Mouse (Mus musculus): ENCODE data around the gene Zc2hc1b. TPM values are rescaled to one million over a fixed set of nuclear protein-coding genes. Genes with fewer than 3 reads are reported as not detected.
"Not testable (repeated sequence)": the region's sequence is repeated elsewhere in the genome, so short reads cannot be mapped to it uniquely, and the experiment has no call there.

Zc2hc1b gene
- polyA plus RNA-seq, 1 experiment from 2014 or later = not detected

DNA sequence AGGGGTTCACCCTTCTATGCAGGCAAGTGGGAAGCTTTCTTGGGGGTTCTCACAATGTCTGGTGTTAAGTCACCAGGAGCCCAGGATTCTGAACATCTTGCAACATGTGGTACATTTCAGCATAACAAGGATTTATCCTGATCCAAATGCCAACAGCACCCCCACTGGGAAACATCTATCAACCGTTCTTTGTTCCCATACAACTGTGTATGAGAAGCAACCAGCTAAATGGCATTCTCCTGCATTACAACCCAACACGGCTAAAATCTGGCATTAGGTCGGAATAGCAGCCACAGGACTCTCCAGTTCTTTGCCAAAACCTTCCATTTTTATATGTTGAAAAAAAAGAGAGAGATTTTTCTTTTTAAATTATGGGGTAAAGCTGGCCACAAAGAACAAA is 31.7 kb upstream of the Zc2hc1b start:
- WGBS = 82% methylated on average over 3 of the region's 3 CpGs
- no peak overlapping the region for H3K9ac ChIP-seq (ENCODE audit: low read length)

DNA sequence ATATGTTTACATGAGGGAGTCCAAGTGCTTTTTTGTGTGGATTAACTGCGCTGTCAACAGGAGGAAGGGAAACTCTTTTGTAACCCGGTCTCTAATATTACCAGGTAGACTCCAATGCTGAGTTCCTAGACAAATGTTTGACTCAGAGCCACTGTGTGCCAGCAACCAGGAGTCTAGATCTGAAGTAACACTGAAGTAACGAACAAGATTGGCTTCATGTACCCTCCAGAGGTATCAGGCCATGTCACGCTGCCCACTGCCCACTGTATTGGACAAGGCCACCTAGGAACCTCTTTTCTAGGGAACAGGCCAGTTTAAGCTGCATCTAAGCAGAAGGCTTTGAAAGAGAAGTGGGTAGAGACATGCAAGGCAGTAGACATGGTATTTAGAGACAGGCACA is 31.2 kb upstream of the Zc2hc1b start:
- H3K4me3 ChIP-seq (ENCODE audit: low read depth, low read length) = no peak overlapping the region
- H3K36me3 ChIP-seq (ENCODE audit: control insufficient read depth, insufficient read depth, low read length) = no peaks in the 10 kb centered on the region
- no peak overlapping the region for H3K27ac ChIP-seq (replicated peaks; ENCODE audit: low read depth, low read length)
- ATAC-seq (ENCODE audit: insufficient number of reproducible peaks, low FRiP score, low TSS enrichment, low read depth) (no peak), DNase-seq (ENCODE audit: low spot score) (no peak)
- WGBS = 89% methylated on average over 4 of the region's 4 CpGs
- no peaks in the 10 kb centered on the region for H3K4me1 ChIP-seq (ENCODE audit: control insufficient read depth, insufficient read depth, low read length)
- no peak overlapping the region for H3K9ac ChIP-seq (ENCODE audit: low read length)
- H3K4me2 ChIP-seq (ENCODE audit: low read depth, severe bottlenecking) = no peak overlapping the region
- H3K9me3 ChIP-seq (ENCODE audit: control insufficient read depth, low read length) = no peaks in the 10 kb centered on the region
- no peaks in the 10 kb centered on the region for H3K27me3 ChIP-seq (ENCODE audit: control insufficient read depth, insufficient read depth, low read length)

More for the DNA sequence above, 31.7 kb upstream of the Zc2hc1b start:
- Histone ChIP-seq H3K27ac (replicated peaks; ENCODE audit: low read depth, low read length) (no peak overlapping the region), H3K9me3 (ENCODE audit: control insufficient read depth, low read length) (no peaks in the 10 kb centered on the region), H3K4me2 (ENCODE audit: low read depth, severe bottlenecking) (no peak overlapping the region), H3K4me3 (ENCODE audit: low read depth, low read length) (no peak overlapping the region), H3K4me1 (ENCODE audit: control insufficient read depth, insufficient read depth, low read length) (no peaks in the 10 kb centered on the region), H3K36me3 (ENCODE audit: control insufficient read depth, insufficient read depth, low read length) (no peaks in the 10 kb centered on the region), H3K27me3 (ENCODE audit: control insufficient read depth, insufficient read depth, low read length) (no peaks in the 10 kb centered on the region)
- DNase-seq (ENCODE audit: low spot score) (no peak), ATAC-seq (ENCODE audit: insufficient number of reproducible peaks, low FRiP score, low TSS enrichment, low read depth) (no peak)

DNA sequence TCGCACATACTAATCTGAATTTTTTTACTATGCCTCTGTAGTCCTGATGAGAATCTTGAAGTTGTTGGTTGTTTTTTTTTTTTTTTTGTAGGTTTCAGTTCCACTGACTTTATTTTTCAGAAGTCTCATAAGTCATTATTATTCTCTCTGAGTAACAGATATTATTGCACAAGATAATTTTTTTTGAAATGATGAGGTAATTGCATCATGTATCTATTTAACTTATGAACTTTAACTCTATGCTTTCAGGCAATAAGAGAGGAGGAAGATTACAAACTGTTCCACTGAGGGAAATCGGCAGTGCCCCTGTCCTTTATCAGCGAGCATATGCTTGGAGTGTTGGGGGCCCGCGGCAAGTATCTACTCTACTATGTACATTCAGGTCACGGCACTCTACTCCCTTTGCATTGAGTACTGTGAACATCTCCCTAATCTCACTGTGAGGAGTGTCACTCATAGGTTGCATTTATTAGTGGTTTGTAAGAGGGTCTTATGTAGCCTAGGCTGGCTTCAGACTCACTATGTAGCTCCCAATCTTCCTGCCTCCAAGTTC is 24.0 kb upstream of the Zc2hc1b start:
- no peaks in the 10 kb centered on the region for H3K36me3 ChIP-seq (ENCODE audit: control insufficient read depth, insufficient read depth, low read length)

DNA sequence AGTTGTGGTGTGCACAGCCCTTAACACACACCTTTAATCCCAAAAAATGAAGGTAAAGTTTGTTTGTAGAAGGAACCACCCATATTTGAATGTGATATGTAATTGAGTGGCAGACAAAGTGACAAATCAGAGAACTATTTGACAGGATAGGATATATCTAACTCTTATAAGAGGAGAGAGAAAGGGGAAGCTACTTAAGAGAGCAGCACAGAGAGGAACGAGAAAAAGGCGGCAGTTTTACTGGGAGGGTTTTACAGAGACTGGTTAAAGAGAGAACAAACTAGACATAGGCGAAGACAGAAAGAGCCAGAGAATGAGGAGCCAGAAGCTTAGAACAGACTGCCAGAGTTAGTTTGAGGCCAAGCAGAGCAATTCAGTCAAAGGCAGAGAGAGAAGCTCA is 23.0 kb upstream of the Zc2hc1b start:
- Histone ChIP-seq H3K9ac (ENCODE audit: low read length) (no peak overlapping the region), H3K36me3 (ENCODE audit: control insufficient read depth, insufficient read depth, low read length) (no peaks in the 10 kb centered on the region), H3K27me3 (ENCODE audit: control insufficient read depth, insufficient read depth, low read length) (no peaks in the 10 kb centered on the region), H3K9me3 (ENCODE audit: control insufficient read depth, low read length) (no peaks in the 10 kb centered on the region), H3K4me3 (ENCODE audit: low read depth, low read length) (no peak overlapping the region), H3K4me1 (ENCODE audit: control insufficient read depth, insufficient read depth, low read length) (no peaks in the 10 kb centered on the region), H3K27ac (replicated peaks; ENCODE audit: low read depth, low read length) (no peak overlapping the region), H3K4me2 (ENCODE audit: low read depth, severe bottlenecking) (no peak overlapping the region)
- 97% methylated on average over 3 of the region's 3 CpGs for WGBS
- no peak for DNase-seq (ENCODE audit: low spot score)
- no peak for ATAC-seq (ENCODE audit: insufficient number of reproducible peaks, low FRiP score, low TSS enrichment, low read depth)

More for the DNA sequence above, 24.0 kb upstream of the Zc2hc1b start:
- Histone ChIP-seq H3K9ac (ENCODE audit: low read length) (no peak overlapping the region), H3K4me2 (ENCODE audit: low read depth, severe bottlenecking) (no peak overlapping the region), H3K9me3 (ENCODE audit: control insufficient read depth, low read length) (no peaks in the 10 kb centered on the region), H3K4me1 (ENCODE audit: control insufficient read depth, insufficient read depth, low read length) (no peaks in the 10 kb centered on the region), H3K27me3 (ENCODE audit: control insufficient read depth, insufficient read depth, low read length) (no peaks in the 10 kb centered on the region), H3K4me3 (ENCODE audit: low read depth, low read length) (no peak overlapping the region), H3K27ac (replicated peaks; ENCODE audit: low read depth, low read length) (no peak overlapping the region)
- no peak for DNase-seq (ENCODE audit: low spot score)
- no peak for ATAC-seq (ENCODE audit: insufficient number of reproducible peaks, low FRiP score, low TSS enrichment, low read depth)
- 96% methylated on average over 6 of the region's 6 CpGs for WGBS

DNA sequence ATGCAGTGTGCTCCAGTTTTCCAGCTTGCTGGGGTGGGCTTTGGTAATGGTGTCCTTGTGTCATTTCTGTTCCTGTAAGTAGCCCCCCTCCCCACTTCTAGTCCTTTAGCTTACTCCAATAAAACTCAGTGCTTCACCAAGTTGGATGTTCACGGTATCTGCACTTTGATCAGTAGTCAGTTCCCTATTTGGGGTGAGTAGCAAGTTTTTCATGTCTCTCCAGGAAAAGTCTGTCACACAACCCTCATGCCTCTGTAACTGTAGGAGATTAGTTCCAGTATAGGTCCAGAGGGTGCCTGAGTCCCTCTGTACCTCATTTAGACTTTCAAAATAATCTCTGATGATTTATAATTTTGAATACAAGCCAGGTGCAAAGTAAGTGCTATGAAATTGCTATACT is 21.4 kb upstream of the Zc2hc1b start:
- ATAC-seq (ENCODE audit: insufficient number of reproducible peaks, low FRiP score, low TSS enrichment, low read depth) = no peak
- 78% methylated on average over 1 of the region's 1 CpGs for WGBS
- no peaks in the 10 kb centered on the region for H3K9me3 ChIP-seq (ENCODE audit: control insufficient read depth, low read length)
- no peak for DNase-seq (ENCODE audit: low spot score)
- no peaks in the 10 kb centered on the region for H3K27me3 ChIP-seq (ENCODE audit: control insufficient read depth, insufficient read depth, low read length)
- H3K4me1 ChIP-seq (ENCODE audit: control insufficient read depth, insufficient read depth, low read length) = no peaks in the 10 kb centered on the region
- H3K9ac ChIP-seq (ENCODE audit: low read length) = no peak overlapping the region
- no peak overlapping the region for H3K27ac ChIP-seq (replicated peaks; ENCODE audit: low read depth, low read length)
- H3K4me3 ChIP-seq (ENCODE audit: low read depth, low read length) = no peak overlapping the region
- no peaks in the 10 kb centered on the region for H3K36me3 ChIP-seq (ENCODE audit: control insufficient read depth, insufficient read depth, low read length)
- H3K4me2 ChIP-seq (ENCODE audit: low read depth, severe bottlenecking) = no peak overlapping the region

DNA sequence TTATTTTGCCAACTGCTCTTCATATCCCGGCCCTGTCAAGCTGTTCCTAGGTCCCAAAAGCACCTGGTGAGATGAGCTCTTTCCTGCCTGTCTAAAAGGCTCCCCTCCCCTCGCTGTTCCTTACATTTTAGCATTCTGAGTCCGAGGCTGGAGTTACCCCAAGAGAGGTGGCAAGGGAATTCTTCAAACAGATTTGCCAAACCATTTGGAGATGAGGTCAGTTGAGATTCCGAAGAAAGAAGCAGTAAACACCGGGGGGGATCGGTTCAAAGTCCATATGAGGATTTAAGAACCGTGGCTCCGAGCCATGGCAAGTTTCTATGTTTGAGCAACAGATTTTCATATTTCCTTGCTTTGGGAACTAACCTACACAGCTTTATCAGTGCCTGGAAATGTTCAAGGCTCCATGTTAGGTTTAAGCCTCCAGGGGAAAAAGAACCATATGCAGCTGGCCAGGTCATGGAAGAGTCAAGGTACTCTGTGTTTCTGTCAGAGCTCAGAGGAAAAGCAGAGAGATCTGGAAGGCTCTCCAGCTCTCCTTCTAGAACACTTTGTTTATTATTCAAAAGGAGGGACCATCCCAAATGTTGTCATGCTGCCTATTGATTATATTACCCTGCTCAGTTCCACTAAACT is 19.2 kb upstream of the Zc2hc1b start:
- H3K4me2 ChIP-seq (ENCODE audit: low read depth, severe bottlenecking) = no peak overlapping the region
- WGBS = 76% methylated on average over 8 of the region's 8 CpGs

DNA sequence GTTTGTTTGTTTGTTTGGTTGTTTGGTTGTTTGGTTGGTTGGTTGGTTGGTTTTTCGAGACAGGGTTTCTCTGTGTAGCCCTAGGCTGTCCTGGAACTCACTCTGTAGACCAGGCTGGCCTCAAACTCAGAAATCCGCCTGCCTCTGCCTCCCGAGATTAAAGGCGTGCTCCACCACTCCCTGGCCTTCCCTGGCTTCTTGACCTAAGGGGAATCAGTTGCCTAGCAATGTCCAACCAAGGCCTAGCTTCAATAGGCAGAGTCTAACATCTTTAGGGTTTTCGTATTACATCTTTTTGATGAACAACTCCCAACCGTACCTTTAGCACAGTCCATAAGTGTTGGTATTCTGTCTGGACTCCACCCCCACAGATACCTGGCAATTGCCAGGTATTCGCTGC is 15.7 kb upstream of the Zc2hc1b start:
- DNase-seq (ENCODE audit: low spot score); H3K4me1 ChIP-seq (ENCODE audit: control insufficient read depth, insufficient read depth, low read length); H3K36me3 ChIP-seq (ENCODE audit: control insufficient read depth, insufficient read depth, low read length); H3K27ac ChIP-seq (replicated peaks; ENCODE audit: low read depth, low read length); H3K9ac ChIP-seq (ENCODE audit: low read length); H3K27me3 ChIP-seq (ENCODE audit: control insufficient read depth, insufficient read depth, low read length); H3K9me3 ChIP-seq (ENCODE audit: control insufficient read depth, low read length): not testable (repeated sequence)
- peak overlapping the region; percentile 74 for H3K4me3 ChIP-seq (ENCODE audit: low read depth, low read length)
- ATAC-seq (ENCODE audit: insufficient number of reproducible peaks, low FRiP score, low TSS enrichment, low read depth) = 0 out of 2 replicates have a peak, but pooled peaks have one; percentile 18
- peak overlapping the region; percentile 68 for H3K4me2 ChIP-seq (ENCODE audit: low read depth, severe bottlenecking)
- 89% methylated on average over 7 of the region's 7 CpGs for WGBS

More for the DNA sequence above, 19.2 kb upstream of the Zc2hc1b start:
- H3K9ac ChIP-seq (ENCODE audit: low read length) = no peak overlapping the region
- no peaks in the 10 kb centered on the region for H3K36me3 ChIP-seq (ENCODE audit: control insufficient read depth, insufficient read depth, low read length)
- ATAC-seq (ENCODE audit: insufficient number of reproducible peaks, low FRiP score, low TSS enrichment, low read depth) (no peak), DNase-seq (ENCODE audit: low spot score) (no peak)
- no peak overlapping the region for H3K27ac ChIP-seq (replicated peaks; ENCODE audit: low read depth, low read length)
- no peaks in the 10 kb centered on the region for H3K27me3 ChIP-seq (ENCODE audit: control insufficient read depth, insufficient read depth, low read length)
- 0 out of 2 replicates have a peak, but pooled peaks cover 4% of the 10 kb centered on the region for H3K4me1 ChIP-seq (ENCODE audit: control insufficient read depth, insufficient read depth, low read length)
- H3K9me3 ChIP-seq (ENCODE audit: control insufficient read depth, low read length) = no peaks in the 10 kb centered on the region
- no peak overlapping the region for H3K4me3 ChIP-seq (ENCODE audit: low read depth, low read length)

DNA sequence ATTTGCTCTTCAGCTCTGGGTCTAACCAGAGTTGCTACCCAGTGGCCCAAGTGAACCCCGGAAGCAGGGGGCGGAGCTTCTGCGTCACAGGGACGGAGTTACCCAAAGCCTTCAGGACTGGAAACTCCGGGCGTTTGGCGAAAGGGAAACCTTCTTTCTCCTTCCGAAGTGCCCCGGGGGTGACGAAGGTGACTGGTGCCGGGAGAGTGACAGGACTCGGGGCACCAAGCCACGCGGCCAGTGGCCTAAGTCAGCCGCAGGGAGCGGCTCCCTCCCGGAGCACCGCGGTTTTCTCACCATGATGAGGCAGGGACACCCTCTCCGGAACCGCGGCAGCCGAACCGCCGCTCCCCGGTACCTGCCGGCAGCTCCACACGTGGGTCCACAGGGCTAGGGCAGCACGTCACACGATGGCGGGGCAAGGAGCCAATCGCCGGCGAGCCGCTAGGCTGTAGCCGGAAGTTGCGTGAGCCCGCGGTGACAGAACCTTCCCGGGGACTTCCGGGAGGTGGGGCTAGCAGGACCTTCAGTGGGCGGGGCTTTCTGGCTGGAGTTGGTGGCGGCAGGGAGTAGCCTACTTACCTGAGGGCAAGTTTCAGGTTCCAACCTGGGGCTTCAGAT is 15.0 kb upstream of the Zc2hc1b start, which contains the start of gene Ltv1:
Gene Ltv1, minus strand, starts transcription at position 438 of the 621 bp plus-strand sequence.
- Histone ChIP-seq H3K4me2 (ENCODE audit: low read depth, severe bottlenecking) (peak within 1 kb of the TSS; percentile 68), H3K27ac (replicated peaks; ENCODE audit: low read depth, low read length) (no peak within 1 kb of the TSS), H3K27me3 (ENCODE audit: control insufficient read depth, insufficient read depth, low read length) (no peaks in the 10 kb centered on the region), H3K9me3 (ENCODE audit: control insufficient read depth, low read length) (no peaks in the 10 kb centered on the region), H3K4me3 (ENCODE audit: low read depth, low read length) (peak within 1 kb of the TSS; percentile 74), H3K36me3 (ENCODE audit: control insufficient read depth, insufficient read depth, low read length) (peaks cover 3% of the 10 kb centered on the region; the same call in 1 of the 2 replicates), H3K4me1 (ENCODE audit: control insufficient read depth, insufficient read depth, low read length) (0 out of 2 replicates have a peak, but pooled peaks cover 5% of the 10 kb centered on the region), H3K9ac (ENCODE audit: low read length) (peak within 1 kb of the TSS; percentile 59)
- ATAC-seq (ENCODE audit: insufficient number of reproducible peaks, low FRiP score, low TSS enrichment, low read depth) (peak; percentile 99), DNase-seq (ENCODE audit: low spot score) (peak; percentile 94)
- under 1% methylated on average over 43 of the region's 43 CpGs for WGBS
